Mouse (Mus musculus): ENCODE data around the gene Gdap1l1. TPM values are rescaled to one million over a fixed set of nuclear protein-coding genes. Genes with fewer than 3 reads are reported as not detected.

Gdap1l1 gene
- polyA plus RNA-seq, 1 experiment from 2014 or later: 121 TPM

GRCm38 (mm10) chr2:163428346-163429011 lies 9.8 kb upstream of the Gdap1l1 start:
- 57% methylated on average over 4 of the region's 4 CpGs for WGBS
- Histone ChIP-seq H3K4me1 (replicated peaks) (0 out of 2 replicates have a peak, but pooled peaks cover 4% of the 10 kb centered on the region), H3K9ac (no peak overlapping the region), H3K4me2 (no peak overlapping the region), H3K27me3 (no peaks in the 10 kb centered on the region), H3K27ac (no peak overlapping the region), H3K36me3 (no peaks in the 10 kb centered on the region; the same call in 1 of the 2 replicates), H3K9me3 (no peaks in the 10 kb centered on the region), H3K4me3 (no peak overlapping the region)
- ATAC-seq (ENCODE audit: low FRiP score): no peak

GRCm38 (mm10) chr2:163431289-163431688 lies 7.0 kb upstream of the Gdap1l1 start:
- no peak for ATAC-seq (ENCODE audit: low FRiP score)
- no peaks in the 10 kb centered on the region for H3K27me3 ChIP-seq
- H3K4me2 ChIP-seq: no peak overlapping the region
- WGBS: 90% methylated on average over 9 of the region's 9 CpGs
- no peaks in the 10 kb centered on the region for H3K36me3 ChIP-seq
- H3K4me1 ChIP-seq (replicated peaks): 0 out of 2 replicates have a peak, but pooled peaks cover 3% of the 10 kb centered on the region
- no peaks in the 10 kb centered on the region for H3K9me3 ChIP-seq
- no peak overlapping the region for H3K9ac ChIP-seq
- H3K27ac ChIP-seq: no peak overlapping the region
- H3K4me3 ChIP-seq: no peak overlapping the region

- ATAC-seq (ENCODE audit: low FRiP score): no peak
- Histone ChIP-seq H3K27ac (no peak overlapping the region), H3K4me1 (replicated peaks) (peaks cover 8% of the 10 kb centered on the region), H3K27me3 (no peaks in the 10 kb centered on the region), H3K9ac (no peak overlapping the region), H3K36me3 (no peaks in the 10 kb centered on the region), H3K4me3 (no peak overlapping the region), H3K4me2 (no peak overlapping the region), H3K9me3 (no peaks in the 10 kb centered on the region)
- 17% methylated on average over 4 of the region's 4 CpGs for WGBS
Observed at GRCm38 (mm10) chr2:163433971-163434370, 4.3 kb upstream of the Gdap1l1 start.

- peak overlapping the region; percentile 75 for H3K4me2 ChIP-seq
- H3K9ac ChIP-seq: peak overlapping the region; percentile 96
- ATAC-seq (ENCODE audit: low FRiP score): no peak
- peak overlapping the region; percentile 94 for H3K27ac ChIP-seq
- H3K4me3 ChIP-seq: peak overlapping the region; percentile 91
- WGBS: 41% methylated on average over 4 of the region's 4 CpGs
- no peaks in the 10 kb centered on the region for H3K9me3 ChIP-seq
- H3K4me1 ChIP-seq (replicated peaks): peaks cover 43% of the 10 kb centered on the region
- no peaks in the 10 kb centered on the region for H3K27me3 ChIP-seq
- H3K36me3 ChIP-seq: peaks cover 12% of the 10 kb centered on the region
Observed at GRCm38 (mm10) chr2:163437800-163438199, 476 bp upstream of the Gdap1l1 start.

GRCm38 (mm10) chr2:163438619-163439451 lies 559 bp downstream of the Gdap1l1 start:
- H3K27me3 ChIP-seq: no peaks in the 10 kb centered on the region
- peaks cover 49% of the 10 kb centered on the region for H3K4me1 ChIP-seq (replicated peaks)
- H3K36me3 ChIP-seq: peaks cover 15% of the 10 kb centered on the region
- peak overlapping the region; percentile 96 for H3K9ac ChIP-seq
- WGBS: 2% methylated on average over 25 of the region's 30 CpGs
- no peaks in the 10 kb centered on the region for H3K9me3 ChIP-seq
- ATAC-seq (ENCODE audit: low FRiP score): peak; percentile 79
- H3K4me3 ChIP-seq: peak overlapping the region; percentile 91
- H3K4me2 ChIP-seq: peak overlapping the region; percentile 75
- peak overlapping the region; percentile 94 for H3K27ac ChIP-seq

GRCm38 (mm10) chr2:163439488-163439887 lies 1.2 kb downstream of the Gdap1l1 start:
- ATAC-seq (ENCODE audit: low FRiP score): no peak
- Histone ChIP-seq H3K27me3 (no peaks in the 10 kb centered on the region), H3K9ac (peak overlapping the region; percentile 96), H3K27ac (0 out of 2 replicates have a peak overlapping the region, but pooled peaks have one; percentile 94), H3K4me1 (replicated peaks) (peaks cover 54% of the 10 kb centered on the region), H3K36me3 (peaks cover 15% of the 10 kb centered on the region), H3K9me3 (no peaks in the 10 kb centered on the region), H3K4me2 (peak overlapping the region; percentile 75), H3K4me3 (peak overlapping the region; percentile 91)
- 79% methylated on average over 1 of the region's 1 CpGs for WGBS

GRCm38 (mm10) chr2:163443543-163443942 lies 5.3 kb downstream of the Gdap1l1 start:
- no peak for ATAC-seq (ENCODE audit: low FRiP score)
- 64% methylated on average over 6 of the region's 6 CpGs for WGBS

GRCm38 (mm10) chr2:163444017-163444416 lies 5.7 kb downstream of the Gdap1l1 start:
- Histone ChIP-seq H3K27ac (no peak overlapping the region), H3K4me2 (no peak overlapping the region), H3K9me3 (no peaks in the 10 kb centered on the region), H3K4me3 (no peak overlapping the region), H3K9ac (no peak overlapping the region), H3K4me1 (replicated peaks) (peaks cover 50% of the 10 kb centered on the region), H3K36me3 (peaks cover 55% of the 10 kb centered on the region), H3K27me3 (no peaks in the 10 kb centered on the region)
- ATAC-seq (ENCODE audit: low FRiP score): no peak
- 74% methylated on average over 7 of the region's 7 CpGs for WGBS

More at GRCm38 (mm10) chr2:163443543-163443942, 5.3 kb downstream of the Gdap1l1 start:
- H3K36me3 ChIP-seq: peaks cover 50% of the 10 kb centered on the region
- no peak overlapping the region for H3K9ac ChIP-seq
- no peak overlapping the region for H3K27ac ChIP-seq
- no peaks in the 10 kb centered on the region for H3K9me3 ChIP-seq
- H3K4me1 ChIP-seq (replicated peaks): peaks cover 50% of the 10 kb centered on the region
- H3K4me3 ChIP-seq: no peak overlapping the region
- no peaks in the 10 kb centered on the region for H3K27me3 ChIP-seq
- no peak overlapping the region for H3K4me2 ChIP-seq

- Histone ChIP-seq H3K4me3 (no peak overlapping the region), H3K36me3 (peaks cover 76% of the 10 kb centered on the region), H3K9ac (no peak overlapping the region), H3K4me1 (replicated peaks) (peaks cover 24% of the 10 kb centered on the region), H3K4me2 (no peak overlapping the region), H3K27ac (no peak overlapping the region), H3K27me3 (no peaks in the 10 kb centered on the region), H3K9me3 (no peaks in the 10 kb centered on the region)
- 79% methylated on average over 12 of the region's 12 CpGs for WGBS
- ATAC-seq (ENCODE audit: low FRiP score): no peak
Observed at GRCm38 (mm10) chr2:163447375-163447774, 9.1 kb downstream of the Gdap1l1 start.

- no peak overlapping the region for H3K4me3 ChIP-seq
- no peak overlapping the region for H3K27ac ChIP-seq
- no peaks in the 10 kb centered on the region for H3K27me3 ChIP-seq
- no peak overlapping the region for H3K4me2 ChIP-seq
- no peaks in the 10 kb centered on the region for H3K9me3 ChIP-seq
- H3K4me1 ChIP-seq (replicated peaks): peaks cover 9% of the 10 kb centered on the region
- no peak for ATAC-seq (ENCODE audit: low FRiP score)
- H3K36me3 ChIP-seq: peaks cover 89% of the 10 kb centered on the region
- no peak overlapping the region for H3K9ac ChIP-seq
- 70% methylated on average over 3 of the region's 3 CpGs for WGBS
Observed at GRCm38 (mm10) chr2:163449276-163449675, 11.0 kb downstream of the Gdap1l1 start.

- H3K9ac ChIP-seq: no peak overlapping the region
- H3K27ac ChIP-seq: no peak overlapping the region
- peaks cover 97% of the 10 kb centered on the region for H3K36me3 ChIP-seq
- ATAC-seq (ENCODE audit: low FRiP score): peak; percentile 54; the same call in 1 of the 2 replicates
- 0 out of 2 replicates have a peak, but pooled peaks cover 6% of the 10 kb centered on the region for H3K4me1 ChIP-seq (replicated peaks)
- no peaks in the 10 kb centered on the region for H3K27me3 ChIP-seq
- no peak overlapping the region for H3K4me2 ChIP-seq
- H3K9me3 ChIP-seq: no peaks in the 10 kb centered on the region
- H3K4me3 ChIP-seq: no peak overlapping the region
- 73% methylated on average over 6 of the region's 6 CpGs for WGBS
Observed at GRCm38 (mm10) chr2:163450668-163451295, 12.5 kb downstream of the Gdap1l1 start.

- no peak overlapping the region for H3K27ac ChIP-seq
- H3K27me3 ChIP-seq: 0 out of 2 replicates have a peak, but pooled peaks cover 3% of the 10 kb centered on the region
- no peak for ATAC-seq (ENCODE audit: low FRiP score)
- H3K36me3 ChIP-seq: peaks cover 78% of the 10 kb centered on the region
- no peaks in the 10 kb centered on the region for H3K9me3 ChIP-seq
- no peak overlapping the region for H3K4me3 ChIP-seq
- 0 out of 2 replicates have a peak, but pooled peaks cover 6% of the 10 kb centered on the region for H3K4me1 ChIP-seq (replicated peaks)
- no peak overlapping the region for H3K4me2 ChIP-seq
- H3K9ac ChIP-seq: no peak overlapping the region
- 93% methylated on average over 6 of the region's 6 CpGs for WGBS
Observed at GRCm38 (mm10) chr2:163452738-163453137, 14.5 kb downstream of the Gdap1l1 start.
